Mouse (Mus musculus): ENCODE data around the gene Asb2.

Asb2 gene

GRCm38 (mm10) chr12:103273732-103274131 is 82.1 kb downstream of the Asb2 start:
- in situ Hi-C loops (cut with MseI, MboI) = no loop called here

DNA sequence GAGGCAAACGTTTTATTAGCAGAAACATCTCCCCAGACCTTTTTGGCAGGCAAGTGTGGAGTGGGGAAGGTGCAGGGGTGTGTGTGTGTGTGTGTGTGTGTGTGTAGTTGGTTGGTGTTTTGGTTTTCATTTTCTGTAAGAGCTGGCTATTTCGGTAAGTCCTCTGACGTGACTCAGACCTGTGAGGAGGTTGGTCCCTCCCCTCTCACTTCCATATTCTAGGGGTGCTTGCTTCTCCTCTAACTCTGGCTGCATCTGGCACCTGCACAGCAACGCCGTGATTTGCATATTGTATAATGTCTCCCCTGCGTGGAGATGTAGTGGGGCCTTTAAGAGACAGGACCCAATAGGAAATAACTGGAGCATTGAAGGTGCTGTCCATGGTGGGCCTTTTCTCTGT is 82.8 kb downstream of the Asb2 start:
- in situ Hi-C loops (cut with MseI, MboI) = no loop called here

DNA sequence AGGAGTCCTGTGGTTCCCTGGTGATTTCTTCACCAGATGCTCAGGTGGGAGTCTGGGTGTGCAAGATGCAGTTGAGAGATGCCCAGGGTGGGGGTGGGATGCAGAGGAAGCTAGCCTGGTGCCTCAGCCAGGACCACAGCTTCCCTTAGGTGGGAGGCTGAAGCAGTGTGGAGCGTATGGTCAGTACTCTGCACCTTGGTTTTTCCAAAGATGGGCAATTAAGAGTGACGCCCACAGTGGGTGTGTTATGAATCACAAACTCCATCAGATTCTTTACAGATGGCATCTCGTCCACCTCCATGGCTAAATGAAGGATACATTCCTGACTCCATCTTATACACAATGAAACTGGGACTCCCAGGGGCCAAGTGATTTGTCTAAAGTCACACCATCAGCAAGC is 83.6 kb downstream of the Asb2 start:
- in situ Hi-C loops (cut with MseI, MboI) = no loop called here
